Mouse (Mus musculus): Measurements from ENCODE around the gene Tuba1b. TPM values are rescaled to one million over a fixed set of nuclear protein-coding genes. Genes with fewer than 3 reads are reported as not detected.

Tuba1b gene
- polyA plus RNA-seq, 1 experiment from 2014 or later: 903 TPM

- no peak overlapping the region for H3K4me2 ChIP-seq (ENCODE audit: low read length)
- no peaks in the 10 kb centered on the region for H3K9me3 ChIP-seq (replicated peaks; ENCODE audit: low read length)
- DNase-seq (ENCODE audit: low spot score) (no peak), ATAC-seq (replicated peaks; ENCODE audit: low FRiP score, low read depth) (no peak)
- H3K27me3 ChIP-seq (ENCODE audit: insufficient read depth, low read length): peaks cover 22% of the 10 kb centered on the region
- peaks cover 10% of the 10 kb centered on the region for H3K4me1 ChIP-seq (replicated peaks; ENCODE audit: insufficient read depth, low read length)
- H3K9ac ChIP-seq (ENCODE audit: low read depth, low read length): no peak overlapping the region
- TF ChIP-seq CTCF (IDR thresholded peaks at IDR 0.05; ENCODE audit: low read depth): peak; percentile 30
- H3K36me3 ChIP-seq (ENCODE audit: insufficient read depth, low read length): peaks cover 11% of the 10 kb centered on the region
- WGBS: 73% methylated on average over 1 of the region's 1 CpGs
- no peak overlapping the region for H3K27ac ChIP-seq
- no peak overlapping the region for H3K4me3 ChIP-seq (replicated peaks; ENCODE audit: low read depth, low read length)
Measured at GRCm38 (mm10) chr15:98901530-98901929, 32.8 kb downstream of the Tuba1b start.

DNA sequence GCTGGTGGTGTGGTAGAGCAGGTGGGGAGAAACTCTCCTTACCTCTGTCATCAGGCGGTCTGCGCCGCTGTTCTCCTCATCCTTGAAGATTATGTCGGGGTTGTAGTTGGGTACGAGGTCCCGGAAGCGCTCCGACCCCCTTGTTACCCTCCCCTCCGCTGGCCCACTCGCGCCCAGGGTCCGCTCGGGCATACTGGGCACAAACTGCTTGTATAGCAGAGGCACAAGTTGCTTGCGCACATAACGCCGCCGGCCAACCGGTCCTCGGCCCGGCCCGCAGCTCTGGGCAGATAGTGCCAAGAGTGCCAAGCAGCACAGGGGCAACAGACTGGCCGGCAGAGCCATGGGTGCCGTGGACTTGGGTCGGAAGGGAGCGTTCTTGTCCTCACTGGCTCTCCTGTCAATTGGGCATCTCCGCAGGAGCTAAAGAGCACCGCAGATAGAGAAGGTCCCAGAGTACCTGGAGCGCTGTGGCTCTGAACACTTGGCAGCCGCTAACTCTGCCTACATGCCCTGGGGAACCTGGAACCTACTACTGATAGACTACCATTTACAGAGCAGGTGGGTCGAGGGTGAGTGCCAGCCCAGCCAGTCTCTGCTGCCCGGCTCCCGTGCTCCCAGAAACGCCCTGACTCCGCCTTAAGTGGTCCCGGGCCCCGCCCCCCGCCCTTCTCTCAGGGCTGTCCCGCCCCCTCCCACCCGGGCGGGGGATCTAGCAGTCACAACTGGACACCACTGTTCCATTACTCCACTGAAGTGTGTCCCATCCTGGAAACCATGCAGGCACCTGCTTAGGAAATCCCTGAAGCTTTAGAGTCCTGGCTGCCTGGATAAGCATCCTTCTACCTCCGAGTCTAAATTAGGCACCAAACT lies 36.2 kb downstream of the Tuba1b start, which contains the start of gene Dhh:
Gene Dhh (minus strand): TSS at position 613 of the 873 bp plus-strand sequence.
- ATAC-seq (replicated peaks; ENCODE audit: low FRiP score, low read depth) (no peak), DNase-seq (ENCODE audit: low spot score) (peak; percentile 52)
- no peaks in the 10 kb centered on the region for H3K9me3 ChIP-seq (replicated peaks; ENCODE audit: low read length)
- H3K4me1 ChIP-seq (replicated peaks; ENCODE audit: insufficient read depth, low read length): peaks cover 33% of the 10 kb centered on the region
- peaks cover 39% of the 10 kb centered on the region for H3K27me3 ChIP-seq (ENCODE audit: insufficient read depth, low read length)
- H3K4me2 ChIP-seq (ENCODE audit: low read length): peak within 1 kb of the TSS; percentile 50
- H3K9ac ChIP-seq (ENCODE audit: low read depth, low read length): 0 out of 2 replicates have a peak within 1 kb of the TSS, but pooled peaks have one; percentile 14
- TF ChIP-seq CTCF (IDR thresholded peaks at IDR 0.05; ENCODE audit: low read depth): no peak
- H3K36me3 ChIP-seq (ENCODE audit: insufficient read depth, low read length): peaks cover under 1% of the 10 kb centered on the region; the same call in 1 of the 2 replicates
- no peak within 1 kb of the TSS for H3K27ac ChIP-seq
- 1% methylated on average over 41 of the region's 41 CpGs for WGBS
- H3K4me3 ChIP-seq (replicated peaks; ENCODE audit: low read depth, low read length): peak within 1 kb of the TSS; percentile 28

DNA sequence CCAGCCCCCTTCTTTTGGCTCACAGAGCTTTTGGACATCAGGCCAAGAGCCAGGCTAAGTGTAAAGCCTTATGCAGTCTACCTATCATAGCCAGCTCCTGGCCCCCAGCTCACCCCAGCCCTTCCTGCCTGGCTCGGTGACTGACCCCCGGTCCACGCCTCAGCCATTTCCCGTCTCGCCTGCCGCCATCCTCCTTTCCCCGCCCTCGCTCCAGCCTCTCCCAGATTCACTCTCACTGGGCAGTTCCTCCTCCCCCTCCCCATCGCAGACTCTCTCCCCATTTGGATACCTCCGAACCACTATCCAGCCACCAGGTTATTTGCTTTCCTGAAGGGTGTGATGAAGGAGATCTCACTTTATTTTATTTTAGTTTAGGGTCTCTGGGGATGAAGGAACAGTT lies 36.9 kb downstream of the Tuba1b start:
- Histone ChIP-seq H3K4me1 (replicated peaks; ENCODE audit: insufficient read depth, low read length) (peaks cover 33% of the 10 kb centered on the region), H3K4me2 (ENCODE audit: low read length) (peak overlapping the region; percentile 50), H3K36me3 (ENCODE audit: insufficient read depth, low read length) (no peaks in the 10 kb centered on the region), H3K9ac (ENCODE audit: low read depth, low read length) (no peak overlapping the region), H3K4me3 (replicated peaks; ENCODE audit: low read depth, low read length) (no peak overlapping the region; the same call in 1 of the 2 replicates), H3K27me3 (ENCODE audit: insufficient read depth, low read length) (peaks cover 42% of the 10 kb centered on the region), H3K27ac (no peak overlapping the region), H3K9me3 (replicated peaks; ENCODE audit: low read length) (no peaks in the 10 kb centered on the region)
- WGBS: 5% methylated on average over 10 of the region's 10 CpGs
- DNase-seq (ENCODE audit: low spot score) (peak; percentile 38), ATAC-seq (replicated peaks; ENCODE audit: low FRiP score, low read depth) (no peak)
- TF ChIP-seq CTCF (IDR thresholded peaks at IDR 0.05; ENCODE audit: low read depth): no peak

GRCm38 (mm10) chr15:98895635-98896589 lies 38.5 kb downstream of the Tuba1b start:
- peak overlapping the region; percentile 57 for H3K4me2 ChIP-seq (ENCODE audit: low read length)
- H3K4me3 ChIP-seq (replicated peaks; ENCODE audit: low read depth, low read length): peak overlapping the region; percentile 29
- H3K4me1 ChIP-seq (replicated peaks; ENCODE audit: insufficient read depth, low read length): peaks cover 33% of the 10 kb centered on the region
- H3K36me3 ChIP-seq (ENCODE audit: insufficient read depth, low read length): no peaks in the 10 kb centered on the region
- peak overlapping the region; percentile 35; the same call in 1 of the 2 replicates for H3K9ac ChIP-seq (ENCODE audit: low read depth, low read length)
- 0 out of 2 replicates have a peak, but pooled peaks have one; percentile 2 for TF ChIP-seq CTCF (IDR thresholded peaks at IDR 0.05; ENCODE audit: low read depth)
- ATAC-seq (replicated peaks; ENCODE audit: low FRiP score, low read depth) (no peak), DNase-seq (ENCODE audit: low spot score) (peak; percentile 40)
- peak overlapping the region; percentile 42; the same call in 1 of the 2 replicates for H3K27ac ChIP-seq
- H3K9me3 ChIP-seq (replicated peaks; ENCODE audit: low read length): no peaks in the 10 kb centered on the region
- H3K27me3 ChIP-seq (ENCODE audit: insufficient read depth, low read length): peaks cover 42% of the 10 kb centered on the region
- 4% methylated on average over 41 of the region's 41 CpGs for WGBS

DNA sequence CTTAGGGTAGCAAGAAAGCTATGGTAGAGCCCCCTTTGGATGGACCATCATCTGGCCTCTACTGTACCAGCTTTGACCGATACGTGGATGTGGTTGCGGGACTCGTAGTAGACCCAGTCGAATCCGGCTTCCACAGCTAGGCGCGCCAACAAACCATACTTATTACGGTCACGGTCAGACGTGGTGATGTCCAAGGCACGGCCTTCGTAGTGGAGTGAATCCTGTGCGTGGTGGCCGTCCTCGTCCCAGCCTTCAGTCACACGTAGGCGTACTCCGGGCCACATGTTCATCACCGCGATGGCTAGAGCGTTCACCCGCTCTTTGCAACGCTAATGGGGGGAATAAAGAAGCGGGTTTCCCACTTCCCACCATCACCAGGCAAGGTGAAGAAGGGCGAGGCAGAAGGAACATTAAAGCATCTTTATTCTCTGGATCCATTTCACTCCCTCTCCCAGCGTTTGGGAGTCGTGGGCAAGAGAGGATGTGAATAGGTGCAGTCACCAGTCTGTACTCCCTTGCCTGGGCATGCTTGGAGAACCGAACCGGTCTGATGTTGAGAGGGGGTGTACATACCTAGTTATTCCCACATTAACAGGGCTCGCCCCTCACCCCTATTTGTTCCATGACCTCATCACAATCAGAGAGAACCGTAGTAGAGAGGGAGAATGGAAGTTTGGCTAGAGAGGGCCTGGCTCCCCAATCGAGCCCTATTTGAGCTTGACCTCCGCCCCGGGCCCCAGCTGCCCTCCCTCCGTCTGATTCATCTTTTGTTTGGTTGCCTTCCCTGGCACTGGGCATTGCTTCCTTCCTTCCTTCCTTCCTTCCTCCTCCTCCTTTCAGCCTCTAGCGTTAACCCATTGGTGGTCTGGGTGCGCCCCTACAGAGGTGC lies 39.4 kb downstream of the Tuba1b start:
- no peaks in the 10 kb centered on the region for H3K9me3 ChIP-seq (replicated peaks; ENCODE audit: low read length)
- no peak for TF ChIP-seq CTCF (IDR thresholded peaks at IDR 0.05; ENCODE audit: low read depth)
- no peak for DNase-seq (ENCODE audit: low spot score)
- peak overlapping the region; percentile 35; the same call in 1 of the 2 replicates for H3K9ac ChIP-seq (ENCODE audit: low read depth, low read length)
- 0 out of 2 replicates have a peak overlapping the region, but pooled peaks have one; percentile 42 for H3K27ac ChIP-seq
- peaks cover 42% of the 10 kb centered on the region for H3K27me3 ChIP-seq (ENCODE audit: insufficient read depth, low read length)
- peaks cover 33% of the 10 kb centered on the region for H3K4me1 ChIP-seq (replicated peaks; ENCODE audit: insufficient read depth, low read length)
- H3K36me3 ChIP-seq (ENCODE audit: insufficient read depth, low read length): no peaks in the 10 kb centered on the region
- ATAC-seq (replicated peaks; ENCODE audit: low FRiP score, low read depth): no peak
- 8% methylated on average over 38 of the region's 38 CpGs for WGBS
- peak overlapping the region; percentile 97 for H3K4me2 ChIP-seq (ENCODE audit: low read length)
- peak overlapping the region; percentile 51 for H3K4me3 ChIP-seq (replicated peaks; ENCODE audit: low read depth, low read length)

Data from kidney, postnatal 0 days (tissue).